Mouse (Mus musculus): ENCODE measurements around the gene Piezo1.
A peak's percentile ranks its signal among the peaks of the same experiment; 100 is the strongest.

Gene Piezo1

DNA sequence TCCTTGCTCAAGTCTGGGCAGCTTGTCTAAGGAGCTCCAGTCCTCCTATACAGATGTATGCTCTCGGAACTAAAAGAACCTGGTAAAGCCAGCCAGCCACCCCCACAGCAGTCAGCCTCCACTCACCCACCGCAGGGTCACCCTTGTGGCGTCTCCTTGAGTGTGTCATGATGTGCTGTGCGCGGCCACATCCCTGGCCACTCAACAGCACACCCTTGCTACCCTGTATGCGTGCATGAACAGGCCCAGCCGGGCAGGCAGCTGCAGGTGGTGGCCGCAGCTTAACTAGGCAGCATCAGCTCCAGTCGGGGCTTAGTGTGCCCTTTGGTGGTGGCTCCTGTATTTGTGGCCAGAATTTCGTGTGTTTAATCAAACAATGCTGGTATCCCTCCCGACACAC lies 94.0 kb downstream of the Piezo1 start:
- no peak for DNase-seq (ENCODE audit: low spot score)

- DNase-seq (ENCODE audit: low spot score), result no peak
Measured at GRCm38 (mm10) chr8:122454409-122454808, 96.7 kb downstream of the Piezo1 start.

- no peak for DNase-seq (ENCODE audit: low spot score)
Measured at GRCm38 (mm10) chr8:122452154-122452553, 99.0 kb downstream of the Piezo1 start.

GRCm38 (mm10) chr8:122451161-122451703 lies 99.9 kb downstream of the Piezo1 start:
- DNase-seq (ENCODE audit: low spot score), result no peak

DNA sequence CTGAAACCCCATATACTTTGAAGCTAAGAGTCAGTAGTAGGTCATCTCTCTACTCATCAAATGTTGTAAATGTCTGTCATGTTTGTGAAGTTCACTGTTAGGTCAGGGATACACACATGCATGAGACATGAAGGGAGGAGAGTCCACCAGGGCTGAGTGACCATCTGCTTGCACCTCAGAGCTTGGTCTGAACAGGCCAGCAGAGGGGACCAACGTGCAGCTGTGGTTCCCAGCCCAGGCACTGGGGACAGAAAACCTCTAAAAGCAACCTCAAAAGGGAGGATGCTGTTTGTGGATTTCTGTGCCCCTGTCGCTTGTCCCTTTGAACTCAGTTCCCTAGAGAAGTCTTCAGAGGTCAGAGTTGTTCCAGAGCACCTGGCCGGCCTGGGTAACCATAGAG lies 105.9 kb downstream of the Piezo1 start:
- DNase-seq (ENCODE audit: low spot score), result no peak

GRCm38 (mm10) chr8:122444058-122444748 lies 106.9 kb downstream of the Piezo1 start:
- DNase-seq (ENCODE audit: low spot score), result peak; percentile 54

DNA sequence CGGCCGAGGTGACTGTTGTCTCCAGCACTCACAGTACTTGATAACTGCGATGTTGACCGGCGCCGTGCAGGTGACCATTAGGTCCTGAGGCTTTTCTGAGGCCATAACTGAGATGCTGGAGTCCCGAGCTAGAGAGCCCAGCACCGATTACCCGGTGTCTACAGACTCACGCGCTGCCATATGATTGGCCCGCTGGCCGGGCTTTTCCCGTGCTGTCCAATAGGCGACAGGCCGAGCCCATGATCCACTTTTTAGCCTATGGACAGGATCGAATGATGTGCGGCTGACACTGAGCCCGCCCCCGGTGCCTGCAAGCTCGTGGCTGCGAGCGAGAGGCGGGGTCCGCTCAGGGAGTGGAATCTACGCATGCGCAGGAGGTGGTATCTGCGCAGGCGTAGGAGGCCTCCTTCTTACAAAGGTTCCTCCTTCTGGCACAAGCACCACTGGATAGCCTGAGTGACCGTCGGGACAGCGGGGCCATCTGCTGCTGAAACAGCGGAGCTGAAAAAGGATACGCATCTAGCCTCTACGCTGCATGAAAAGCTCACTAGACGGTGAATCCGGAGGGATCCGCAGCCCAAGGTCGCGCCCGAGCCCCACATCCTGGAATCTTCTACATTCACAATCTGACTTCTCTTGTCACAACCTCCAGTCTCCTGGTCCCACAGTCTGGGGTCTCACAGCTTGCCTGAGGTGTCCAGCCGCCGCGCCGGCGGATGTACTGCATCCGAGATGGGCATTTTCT lies 107.7 kb downstream of the Piezo1 start, which contains the start of gene Mvd:
Gene Mvd, minus strand, starts transcription at position 161 of the 745 bp plus-strand sequence.
- peak; percentile 96 for DNase-seq (ENCODE audit: low spot score)

- DNase-seq (ENCODE audit: low spot score), result no peak
Measured at GRCm38 (mm10) chr8:122442781-122443180, 108.3 kb downstream of the Piezo1 start.

- no peak for DNase-seq (ENCODE audit: low spot score)
Measured at GRCm38 (mm10) chr8:122442356-122442755, 108.8 kb downstream of the Piezo1 start.

DNA sequence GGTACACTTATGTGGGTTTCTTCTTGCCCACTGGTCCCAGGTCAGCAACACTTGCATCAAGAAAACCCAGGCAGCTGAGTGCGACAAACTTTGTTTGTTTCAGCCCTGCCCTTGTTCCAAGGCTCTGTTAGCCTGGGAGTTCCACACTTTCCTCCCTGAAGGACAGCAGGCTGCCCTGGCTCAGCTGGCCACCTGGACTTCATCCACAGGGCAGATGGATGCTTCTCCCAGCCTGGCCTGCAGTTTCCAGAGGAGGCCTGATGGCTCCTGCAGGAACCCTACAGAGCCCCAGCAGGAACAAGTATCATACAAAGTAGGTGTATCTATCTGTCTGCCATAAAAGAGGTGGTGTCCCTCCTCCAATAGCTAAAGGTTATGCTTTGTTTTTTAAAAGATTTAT lies 109.8 kb downstream of the Piezo1 start:
- DNase-seq (ENCODE audit: low spot score), result no peak

DNA sequence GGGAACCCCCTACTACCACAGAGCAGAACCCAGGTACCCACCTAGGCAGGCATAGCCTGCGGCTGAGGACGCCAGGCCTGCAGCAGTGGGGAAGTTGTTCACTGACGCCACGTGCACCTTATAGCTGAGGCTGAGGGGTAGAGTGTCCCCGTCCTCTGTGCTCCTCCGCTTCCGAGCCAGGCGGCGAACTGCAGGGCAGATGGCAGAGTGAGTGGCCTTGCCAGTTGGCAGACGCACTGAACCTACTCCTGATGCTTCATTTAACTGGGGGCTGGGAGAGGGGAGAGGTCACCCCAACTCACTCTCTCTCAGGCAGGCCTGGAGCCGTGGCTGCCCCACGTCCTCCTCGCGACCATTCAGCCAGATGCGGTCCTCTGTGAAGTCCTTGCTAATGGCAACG lies 111.8 kb downstream of the Piezo1 start:
- no peak for DNase-seq (ENCODE audit: low spot score)

- DNase-seq (ENCODE audit: low spot score), result no peak
Measured at GRCm38 (mm10) chr8:122437708-122438331, 113.3 kb downstream of the Piezo1 start.

- DNase-seq (ENCODE audit: low spot score), result no peak
Measured at GRCm38 (mm10) chr8:122436586-122437125, 114.5 kb downstream of the Piezo1 start.

DNA sequence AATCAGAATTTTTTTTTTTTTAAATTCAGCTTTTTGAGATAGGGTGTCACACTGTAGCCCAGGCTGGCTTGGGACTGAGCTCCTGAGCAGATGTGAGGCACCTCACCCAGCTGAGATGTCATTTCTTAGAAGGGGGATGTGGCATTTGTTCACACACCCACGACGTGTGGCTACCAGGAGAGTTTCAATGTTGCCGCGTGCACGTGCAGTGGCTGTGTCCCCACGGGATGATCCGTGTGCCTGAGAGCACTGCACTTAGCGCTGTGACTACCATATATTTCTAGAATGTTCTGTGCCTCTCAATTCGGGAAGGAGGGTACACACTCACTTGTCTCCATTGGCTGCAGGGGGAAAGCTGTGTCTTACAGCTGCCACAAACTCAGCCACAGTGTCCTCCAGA lies 115.0 kb downstream of the Piezo1 start:
- no peak for DNase-seq (ENCODE audit: low spot score)

DNA sequence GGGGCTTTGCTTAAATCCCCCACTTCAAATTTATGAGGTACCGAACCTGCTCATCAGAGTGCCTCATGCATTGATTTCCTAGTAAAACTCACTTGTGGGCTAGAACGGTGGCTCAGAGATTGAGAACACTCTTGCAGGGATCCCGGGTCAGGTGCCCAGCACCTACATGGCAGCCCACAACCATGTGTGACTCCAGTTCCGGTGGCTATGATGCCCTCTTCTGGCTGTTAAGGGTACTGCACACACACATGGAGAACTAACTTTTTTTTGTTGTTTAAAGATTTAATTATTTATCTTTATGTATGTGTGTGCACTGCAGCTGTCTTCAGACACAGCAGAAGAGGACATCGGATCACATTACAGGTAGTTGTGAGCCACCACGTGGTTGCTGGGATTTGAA lies 115.8 kb downstream of the Piezo1 start:
- no peak for DNase-seq (ENCODE audit: low spot score)

DNA sequence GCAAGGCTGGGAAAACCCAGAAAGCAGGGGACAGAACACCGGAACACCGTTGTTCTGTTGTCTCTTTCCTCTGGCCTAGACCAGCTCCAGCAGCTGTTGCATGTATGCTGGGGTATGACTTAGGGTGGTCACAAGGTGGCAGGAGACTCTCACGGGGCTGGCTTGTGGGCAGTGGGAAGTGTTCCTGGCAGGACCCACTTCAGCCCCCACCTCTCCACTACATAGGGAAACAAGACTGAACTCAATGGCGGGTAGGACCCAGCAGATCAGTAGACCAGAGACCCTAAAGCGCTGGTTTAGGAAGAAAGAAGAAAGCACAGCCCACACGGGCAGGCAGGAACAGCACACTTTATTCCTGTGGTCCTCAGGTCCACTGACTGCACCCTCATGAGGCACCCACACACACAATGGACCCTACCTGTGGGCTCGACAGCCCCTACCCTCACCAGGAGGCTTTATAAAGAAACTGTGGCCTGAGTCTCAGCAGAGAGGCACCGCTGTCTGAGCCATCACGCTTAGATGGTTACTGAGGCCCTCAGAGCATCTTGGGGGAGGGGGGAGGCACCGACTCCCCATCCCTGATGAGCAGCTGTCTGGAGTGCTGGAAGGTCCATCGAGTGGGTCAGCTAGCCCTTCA lies 117.7 kb downstream of the Piezo1 start:
- no peak for DNase-seq (ENCODE audit: low spot score)

DNA sequence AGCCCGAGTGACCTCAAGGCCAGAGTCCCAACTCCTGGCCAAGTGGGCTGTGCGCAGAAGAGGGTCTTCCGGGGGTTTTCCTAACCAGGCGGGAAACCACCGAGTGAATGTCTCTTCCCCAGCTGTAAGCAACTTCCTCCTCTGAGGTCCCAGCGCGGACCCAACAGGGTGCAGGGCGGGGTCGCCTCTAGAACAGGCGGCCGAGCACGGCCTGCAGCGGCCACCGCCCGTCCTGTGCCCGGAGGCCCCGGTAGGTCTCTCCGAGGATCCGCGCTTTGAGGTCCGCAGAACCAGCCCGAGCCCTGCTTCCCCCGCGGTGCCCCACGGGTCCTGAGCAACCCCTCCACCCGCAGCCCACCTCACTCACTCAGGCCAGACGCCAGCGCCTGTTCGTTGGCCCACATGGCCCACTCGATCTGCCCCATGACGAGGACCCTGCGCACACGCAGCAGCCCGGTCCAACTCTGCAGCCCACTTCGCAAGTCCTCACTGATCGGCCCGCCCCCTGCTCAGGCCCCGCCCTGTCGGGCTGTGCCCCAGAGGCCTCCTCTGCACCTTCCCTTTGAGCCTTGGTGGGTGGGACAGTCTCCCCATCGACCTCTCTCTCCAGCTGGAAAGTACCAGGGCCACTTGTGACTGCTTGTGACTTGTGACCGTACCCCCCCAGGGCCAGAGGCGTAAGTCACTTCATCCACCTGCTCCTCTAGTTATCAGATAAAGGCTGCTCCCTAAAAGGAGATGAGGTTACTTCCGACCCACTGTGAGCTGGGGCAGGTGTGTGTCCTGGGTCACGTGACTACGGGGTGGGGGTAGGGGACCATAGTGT lies 118.5 kb downstream of the Piezo1 start, which contains the start of gene Cyba:
Gene Cyba, minus strand, starts transcription at position 488 of the 826 bp plus-strand sequence.
- no peak for DNase-seq (ENCODE audit: low spot score)
